Mouse (Mus musculus) hindbrain, embryonic 11.5 days (tissue): ENCODE data around the gene Atf2. TPM values are rescaled to one million over a fixed set of nuclear protein-coding genes. Genes with fewer than 3 reads are reported as not detected.
"Not testable (repeated sequence)": the region's sequence is repeated elsewhere in the genome, so short reads cannot be mapped to it uniquely, and the experiment has no call there.

ENCODE experiments used
- ATAC-seq: fragments of 200-750 bp; cut with Nextera tagmentation; 2 replicates; pipeline ENCODE4 v1.8.0; 2017; ENCODE audit warnings: mild to moderate bottlenecking, moderate TSS enrichment, moderate library complexity; ENCODE audit not compliant: low FRiP score
- DNase-seq: peaks from one replicate; pipeline ENCODE4 v3.0.0-alpha.2; 2015; ENCODE audit warnings: low spot score
- H3K27ac ChIP-seq: fragments of 300-500 bp; sonication (generic); 2 replicates; pipeline ENCODE4 v1.5.1; 2014; ENCODE audit warnings: mild to moderate bottlenecking, low read depth, low read length
- H3K27me3 ChIP-seq: fragments of 300-500 bp; sonication (generic); 2 replicates; pipeline ENCODE4 v1.6.1; 2014; ENCODE audit warnings: mild to moderate bottlenecking, low read length, moderate library complexity, mixed read lengths; ENCODE audit not compliant: control insufficient read depth, insufficient read depth
- H3K36me3 ChIP-seq: fragments of 300-500 bp; sonication (generic); 2 replicates; pipeline ENCODE4 v1.6.1; 2014; ENCODE audit warnings: mild to moderate bottlenecking, low read length, moderate library complexity, mixed read lengths; ENCODE audit not compliant: control insufficient read depth, insufficient read depth
- H3K4me1 ChIP-seq: fragments of 300-500 bp; sonication (generic); replicated peaks from 2 replicates; pipeline ENCODE4 v1.6.1; 2014; ENCODE audit warnings: low read length, mixed read lengths; ENCODE audit not compliant: control insufficient read depth, insufficient read depth
- H3K4me2 ChIP-seq: fragments of 300-500 bp; sonication (generic); replicated peaks from 2 replicates; pipeline ENCODE4 v1.6.1; 2014; ENCODE audit warnings: mild to moderate bottlenecking, low read depth, low read length
- H3K4me3 ChIP-seq: fragments of 300-500 bp; sonication (generic); 2 replicates; pipeline ENCODE4 v1.5.1; 2014; ENCODE audit warnings: low read depth, low read length
- H3K9ac ChIP-seq: fragments of 300-500 bp; sonication (generic); 2 replicates; pipeline ENCODE4 v1.6.1; 2014; ENCODE audit warnings: low read depth, low read length
- H3K9me3 ChIP-seq: fragments of 300-500 bp; sonication (generic); 2 replicates; pipeline ENCODE4 v1.6.1; 2016; ENCODE audit warnings: low read length; ENCODE audit not compliant: control insufficient read depth
- WGBS: fragments of 180-500 bp; shearing (Covaris S2); extraction: QIAGEN DNeasy Blood & Tissue Kit; methylation state at CpG from one replicate; pipeline ENCODE4 v1.1.7; 2014; 5-methylcytosine and 5-hydroxymethylcytosine counted together
- polyA plus RNA-seq: library from polyadenylated mRNA; unstranded; fragments of >200 nt; fragmentation: Nextera tagmentation; extraction: Ambion mirVana; gene quantifications from 2 replicates; pipeline ENCODE4 v1.2.1, GENCODE M21; 2014

Atf2 gene
- polyA plus RNA-seq, 1 experiment from 2014 or later = 105 TPM

- H3K36me3 ChIP-seq, H3K27ac ChIP-seq, ATAC-seq, H3K4me1 ChIP-seq, DNase-seq, H3K9ac ChIP-seq, H3K9me3 ChIP-seq, H3K4me3 ChIP-seq, H3K4me2 ChIP-seq, H3K27me3 ChIP-seq: not testable (repeated sequence)
- 84% methylated on average over 4 of the region's 4 CpGs for WGBS
Observed at GRCm38 (mm10) chr2:73896919-73897318, 4.5 kb upstream of the Atf2 start.

GRCm38 (mm10) chr2:73893473-73894270, 1.2 kb upstream of the Atf2 start:
- Histone ChIP-seq H3K27me3 (no peaks in the 10 kb centered on the region), H3K9ac (peak overlapping the region; percentile 67), H3K4me1 (no peaks in the 10 kb centered on the region), H3K9me3 (no peaks in the 10 kb centered on the region), H3K27ac (peak overlapping the region; percentile 84; the same call in 1 of the 2 replicates), H3K36me3 (no peaks in the 10 kb centered on the region), H3K4me3 (peak overlapping the region; percentile 62), H3K4me2 (peak overlapping the region; percentile 48)
- peak; percentile 24 for DNase-seq
- ATAC-seq = no peak
- WGBS = 66% methylated on average over 22 of the region's 22 CpGs

DNA sequence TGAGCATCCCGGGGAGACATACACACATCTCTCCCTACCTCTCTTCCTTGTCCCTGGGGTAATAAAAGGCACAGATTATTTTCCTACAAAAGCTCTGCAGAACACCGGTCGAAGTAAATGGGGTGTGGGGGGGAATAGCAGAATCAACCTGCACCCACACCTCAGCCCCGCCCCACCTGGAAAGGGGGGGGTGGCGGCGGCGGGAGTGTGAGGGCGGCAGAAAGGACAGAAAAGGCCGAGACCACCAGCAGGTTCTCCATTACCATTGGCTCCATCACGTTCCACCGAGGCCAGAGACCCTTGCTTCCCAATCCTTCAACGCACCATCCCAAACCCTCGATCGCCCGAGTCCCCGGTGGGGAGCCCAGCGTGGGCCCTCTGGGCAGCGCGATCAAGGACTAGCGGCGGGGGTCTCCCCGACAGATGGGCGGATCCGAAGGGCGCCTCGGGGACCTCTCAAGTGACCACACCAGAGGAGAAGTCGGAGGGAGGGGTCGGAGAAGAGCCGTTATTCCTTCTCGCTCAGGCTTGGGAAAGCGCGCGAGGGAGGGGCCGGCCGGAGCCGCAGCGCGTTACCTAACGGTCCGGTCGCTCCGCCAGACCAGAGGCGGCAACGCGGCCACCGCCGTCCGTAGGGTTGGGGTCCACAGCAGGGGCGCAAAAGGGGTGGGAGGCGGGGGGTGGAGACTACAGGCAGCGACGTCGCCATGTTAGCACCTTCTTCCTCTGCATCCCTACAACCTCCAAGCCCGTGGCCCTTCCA, 557 bp downstream of the Atf2 start:
- no peaks in the 10 kb centered on the region for H3K9me3 ChIP-seq
- no peak; the same call in 1 of the 2 replicates for ATAC-seq
- no peak for DNase-seq

DNA sequence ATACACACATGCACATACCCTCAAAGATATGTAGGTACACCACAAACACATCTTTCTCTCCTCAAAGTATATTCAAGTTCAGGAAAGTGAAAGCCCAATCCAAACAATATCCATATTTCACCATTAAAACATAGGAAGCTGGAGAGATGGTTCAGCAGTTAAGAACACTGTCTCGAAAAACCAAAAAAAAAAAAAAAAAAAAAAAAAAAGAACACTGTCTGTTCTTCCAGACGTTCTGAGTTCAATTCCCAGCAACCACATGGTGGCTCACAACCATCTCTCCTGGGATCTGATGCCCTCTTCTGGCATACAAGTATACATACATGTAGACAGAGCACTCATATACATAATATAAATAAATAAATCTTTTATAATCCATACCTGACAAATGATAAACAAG, 6.4 kb downstream of the Atf2 start:
- no peak overlapping the region for H3K27ac ChIP-seq
- 86% methylated on average over 2 of the region's 2 CpGs for WGBS
- H3K9ac ChIP-seq = no peak overlapping the region
- no peak for DNase-seq
- no peaks in the 10 kb centered on the region for H3K9me3 ChIP-seq
- no peaks in the 10 kb centered on the region for H3K4me1 ChIP-seq
- no peak for ATAC-seq
- no peak overlapping the region for H3K4me2 ChIP-seq
- H3K27me3 ChIP-seq = no peaks in the 10 kb centered on the region
- H3K36me3 ChIP-seq = no peaks in the 10 kb centered on the region
- no peak overlapping the region for H3K4me3 ChIP-seq

More for the DNA sequence above, 557 bp downstream of the Atf2 start:
- peak overlapping the region; percentile 91 for H3K27ac ChIP-seq
- WGBS = under 1% methylated on average over 47 of the region's 54 CpGs
- H3K9ac ChIP-seq = peak overlapping the region; percentile 89
- H3K4me2 ChIP-seq = peak overlapping the region; percentile 45
- H3K4me1 ChIP-seq = no peaks in the 10 kb centered on the region
- no peaks in the 10 kb centered on the region for H3K27me3 ChIP-seq
- H3K4me3 ChIP-seq = peak overlapping the region; percentile 94
- H3K36me3 ChIP-seq = no peaks in the 10 kb centered on the region

DNA sequence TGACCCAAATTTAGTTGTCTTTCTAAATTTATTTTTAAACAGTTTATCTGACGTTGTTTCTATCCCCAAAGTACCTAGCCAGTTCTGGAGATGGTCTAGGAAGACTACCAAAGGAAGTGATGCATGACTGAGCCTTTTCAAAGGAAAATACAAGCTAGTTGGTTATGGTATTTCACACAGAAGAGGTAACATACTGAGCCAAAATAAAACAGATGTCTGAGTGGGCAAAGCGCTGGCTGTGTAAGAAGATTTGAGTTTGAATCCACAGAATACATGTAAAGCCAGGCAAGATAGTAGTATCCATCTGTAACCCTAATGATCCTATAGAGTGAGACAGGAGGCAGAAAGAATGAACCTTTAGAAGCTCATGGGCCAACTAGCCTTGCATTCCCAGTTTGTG, 14.5 kb downstream of the Atf2 start:
- 92% methylated on average over 2 of the region's 2 CpGs for WGBS
- Histone ChIP-seq H3K36me3 (no peaks in the 10 kb centered on the region), H3K9ac (no peak overlapping the region), H3K4me3 (no peak overlapping the region), H3K4me2 (no peak overlapping the region), H3K9me3 (no peaks in the 10 kb centered on the region), H3K27ac (no peak overlapping the region), H3K27me3 (no peaks in the 10 kb centered on the region), H3K4me1 (no peaks in the 10 kb centered on the region)
- no peak for ATAC-seq
- DNase-seq = no peak

DNA sequence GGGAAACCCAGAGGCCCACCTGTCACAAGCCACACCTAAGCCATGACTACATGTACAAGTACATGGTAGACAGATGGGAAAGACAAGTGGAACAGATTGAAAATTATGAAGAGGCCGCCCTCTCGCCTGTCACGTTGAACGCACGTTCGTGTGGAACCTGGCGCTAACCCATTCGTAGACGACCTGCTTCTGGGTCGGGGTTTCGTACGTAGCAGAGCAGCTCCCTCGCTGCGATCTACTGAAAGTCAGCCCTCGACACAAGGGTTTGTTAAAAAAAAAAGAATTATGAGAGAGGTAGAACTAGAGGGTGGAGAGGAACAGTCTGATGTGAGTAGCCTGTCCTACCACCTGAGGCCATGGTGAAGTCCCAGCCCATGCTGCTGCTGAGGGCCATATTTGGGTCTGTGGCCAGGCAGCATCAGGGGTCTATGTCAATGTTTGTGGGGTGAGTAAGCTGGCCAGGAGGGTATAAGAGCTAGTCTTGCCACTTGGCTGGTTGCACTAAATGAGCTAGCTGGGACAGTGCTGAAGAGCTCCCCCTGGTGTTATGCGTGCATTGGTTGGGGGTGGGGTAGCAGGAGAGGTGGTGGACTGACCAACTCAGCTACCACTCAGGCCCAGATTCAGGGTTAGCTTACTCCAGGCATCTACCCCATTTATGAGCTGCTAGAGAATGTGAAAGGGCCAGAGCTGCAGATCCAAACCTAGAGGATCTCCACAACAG, 24.5 kb downstream of the Atf2 start:
- H3K4me3 ChIP-seq = no peak overlapping the region
- peak; percentile 19 for DNase-seq
- H3K9ac ChIP-seq = no peak overlapping the region
- 74% methylated on average over 16 of the region's 16 CpGs for WGBS
- ATAC-seq = no peak
- no peaks in the 10 kb centered on the region for H3K27me3 ChIP-seq
- no peaks in the 10 kb centered on the region for H3K36me3 ChIP-seq
- no peak overlapping the region for H3K27ac ChIP-seq
- H3K4me1 ChIP-seq = no peaks in the 10 kb centered on the region
- H3K4me2 ChIP-seq = no peak overlapping the region
- no peaks in the 10 kb centered on the region for H3K9me3 ChIP-seq

GRCm38 (mm10) chr2:73860046-73860624, 32.3 kb downstream of the Atf2 start:
- WGBS = 94% methylated on average over 4 of the region's 4 CpGs
- H3K9ac ChIP-seq = no peak overlapping the region
- H3K4me2 ChIP-seq = no peak overlapping the region
- no peak overlapping the region for H3K27ac ChIP-seq
- H3K9me3 ChIP-seq = no peaks in the 10 kb centered on the region
- no peak for ATAC-seq
- H3K36me3 ChIP-seq = no peaks in the 10 kb centered on the region
- no peak overlapping the region for H3K4me3 ChIP-seq
- H3K27me3 ChIP-seq = no peaks in the 10 kb centered on the region
- no peaks in the 10 kb centered on the region for H3K4me1 ChIP-seq
- DNase-seq = no peak

- Histone ChIP-seq H3K4me2 (no peak overlapping the region), H3K4me1 (no peaks in the 10 kb centered on the region), H3K27me3 (no peaks in the 10 kb centered on the region), H3K9ac (no peak overlapping the region), H3K36me3 (no peaks in the 10 kb centered on the region), H3K27ac (no peak overlapping the region), H3K4me3 (no peak overlapping the region), H3K9me3 (no peaks in the 10 kb centered on the region)
- no peak for ATAC-seq
- no peak for DNase-seq
Observed at GRCm38 (mm10) chr2:73857352-73857751, 35.1 kb downstream of the Atf2 start.
